Mouse (Mus musculus): ENCODE data around the gene Pxk.

DNA sequence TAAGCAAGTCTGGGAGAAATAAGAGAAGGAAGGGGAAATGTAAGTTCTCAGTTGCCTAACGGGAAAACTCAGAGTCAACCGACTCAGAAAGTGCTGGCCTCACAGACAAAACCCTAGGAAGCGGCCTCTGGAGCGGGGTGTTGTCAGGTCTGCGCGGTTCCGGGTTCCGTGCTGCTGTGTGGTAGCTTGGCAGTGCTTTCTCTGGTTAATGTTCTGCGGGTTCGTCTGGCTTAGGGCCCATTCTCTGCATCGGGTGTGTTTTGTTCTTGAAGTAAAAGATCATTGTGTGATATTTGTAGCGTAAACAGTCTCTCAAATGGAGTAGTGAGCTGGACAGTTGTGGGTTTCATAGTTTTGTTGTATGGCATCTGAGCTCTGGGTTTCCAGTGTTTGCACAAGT, 4.7 kb downstream of the Pxk start:
- no peak for TF ChIP-seq CTCF (IDR thresholded peaks at IDR 0.05; ENCODE audit: low read depth, low read length)
- no peak for TF ChIP-seq TAL1 (conservative IDR thresholded peaks at IDR 0.05; ENCODE audit: low read depth, low read length)
- no peak for TF ChIP-seq GATA1 (IDR thresholded peaks at IDR 0.05; ENCODE audit: borderline replicate concordance, low read length)
- TF ChIP-seq POLR2AphosphoS5 (IDR thresholded peaks at IDR 0.05; ENCODE audit: insufficient replicate concordance, low read depth, low read length) = no peak
- no peak for TF ChIP-seq GATA2 (IDR thresholded peaks at IDR 0.05; ENCODE audit: borderline replicate concordance, low read depth, low read length)

All from G1E (cell line).